Mouse (Mus musculus) adrenal gland, postnatal 4 days (tissue): ENCODE measurements around the gene Gstm7. TPM values are rescaled to one million over a fixed set of nuclear protein-coding genes. Genes with fewer than 3 reads are reported as not detected.
"Not testable (repeated sequence)": the region's sequence is repeated elsewhere in the genome, so short reads cannot be mapped to it uniquely, and the experiment has no call there.

ENCODE experiments used
- DNase-seq, 2 experiments: peaks; one replicate each; pipeline ENCODE4 v3.0.0; 2021 to 2022; ENCODE audit warnings: low spot score in 2 of 2, mixed read lengths in 2 of 2
- long read RNA-seq, 2 experiments: library from polyadenylated mRNA; stranded (forward); transcript quantifications; one replicate each; pipeline ENCODE4 v2.0.0; 2021
- total RNA-seq, 2 experiments: library from RNA; stranded (reverse); gene quantifications; 2 replicates each; pipeline ENCODE4 v1.2.3; 2021

Gstm7 gene
- 10 to 100 TPM; 68.4 to 78.5 TPM for total RNA-seq
- long read RNA-seq, experiment 1, transcript Gstm7-201 (8 exons, 1,377 nt) = major isoform, 50 of 65 reads
- long read RNA-seq, experiment 1, partial matches to known transcripts = 8 of 65 reads
- long read RNA-seq, experiment 1, other reads (novel, unspliced or antisense) = 5 of 65 reads
- long read RNA-seq, experiment 2, transcript Gstm7-201 (8 exons, 1,377 nt) = major isoform, 66 of 85 reads
- long read RNA-seq, experiment 2, partial matches to known transcripts = 1 of 85 reads
- long read RNA-seq, experiment 2, other reads (novel, unspliced or antisense) = 16 of 85 reads

- DNase-seq = peak; percentile 94 to 98
Measured at GRCm38 (mm10) chr3:107931670-107932069, at the start of gene Gstm7. Gstm7 (minus strand) TSS chr3:107931817.

- no peak for DNase-seq
Measured at GRCm38 (mm10) chr3:107981261-107981660, 49.6 kb upstream of the Gstm7 start.

- DNase-seq = no peak
Measured at GRCm38 (mm10) chr3:107977691-107978090, 46.1 kb upstream of the Gstm7 start.

GRCm38 (mm10) chr3:107974237-107974636, 42.6 kb upstream of the Gstm7 start:
- no peak for DNase-seq

- no peak for DNase-seq
Measured at GRCm38 (mm10) chr3:107972070-107972469, 40.5 kb upstream of the Gstm7 start.

- not testable (repeated sequence) for DNase-seq
Measured at GRCm38 (mm10) chr3:107971101-107971500, 39.5 kb upstream of the Gstm7 start.

- DNase-seq = no peak
Measured at GRCm38 (mm10) chr3:107968724-107969395, 37.2 kb upstream of the Gstm7 start, which contains the start of gene Gstm3. Gstm3 (minus strand) TSS chr3:107969283.

- no peak for DNase-seq
Measured at GRCm38 (mm10) chr3:107966631-107967030, 35.0 kb upstream of the Gstm7 start.

GRCm38 (mm10) chr3:107965592-107965991, 34.0 kb upstream of the Gstm7 start:
- DNase-seq = no peak

- DNase-seq = no peak
Measured at GRCm38 (mm10) chr3:107964656-107965308, 33.2 kb upstream of the Gstm7 start.

- no peak for DNase-seq
Measured at GRCm38 (mm10) chr3:107964026-107964425, 32.4 kb upstream of the Gstm7 start.

- not testable (repeated sequence) for DNase-seq
Measured at GRCm38 (mm10) chr3:107955260-107955659, 23.6 kb upstream of the Gstm7 start.

- DNase-seq = no peak
Measured at GRCm38 (mm10) chr3:107953906-107954305, 22.3 kb upstream of the Gstm7 start.

GRCm38 (mm10) chr3:107953328-107953755, 21.7 kb upstream of the Gstm7 start:
- peak; percentile 55 to 66 for DNase-seq

- no peak for DNase-seq
Measured at GRCm38 (mm10) chr3:107950531-107950930, 18.9 kb upstream of the Gstm7 start.

GRCm38 (mm10) chr3:107949461-107949860, 17.8 kb upstream of the Gstm7 start:
- DNase-seq = not testable (repeated sequence)

GRCm38 (mm10) chr3:107945729-107946128, 14.1 kb upstream of the Gstm7 start:
- DNase-seq = no peak

- no peak for DNase-seq
Measured at GRCm38 (mm10) chr3:107943239-107943990, 11.8 kb upstream of the Gstm7 start, which contains the start of gene Gstm6. Gstm6 (minus strand) TSS chr3:107943749.

- no peak for DNase-seq
Measured at GRCm38 (mm10) chr3:107941261-107941660, 9.6 kb upstream of the Gstm7 start.

- no peak for DNase-seq
Measured at GRCm38 (mm10) chr3:107940524-107940923, 8.9 kb upstream of the Gstm7 start.

GRCm38 (mm10) chr3:107939830-107940229, 8.2 kb upstream of the Gstm7 start:
- no peak for DNase-seq
